In the genomic region with DNA sequence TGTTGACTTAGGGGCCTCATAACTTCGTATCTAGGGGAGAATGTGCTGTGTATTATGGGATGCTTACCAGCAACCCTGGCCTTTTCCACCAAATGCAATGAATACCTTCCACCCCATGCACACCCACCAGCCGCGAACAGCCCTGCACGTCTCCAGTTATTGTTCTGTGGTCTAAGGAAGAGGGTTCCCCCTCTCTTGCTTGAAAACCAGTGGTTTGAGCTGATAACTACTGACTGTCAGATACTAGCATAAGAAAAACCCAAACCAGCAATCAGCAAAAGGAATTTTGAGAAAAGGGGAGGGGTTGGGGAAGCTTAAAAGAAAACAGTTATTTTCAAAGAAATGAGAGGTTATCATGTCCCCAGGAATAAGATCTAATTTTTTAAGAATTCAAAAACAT, we compare ENCODE assay signal across 25 mouse cellular contexts. TPM values are rescaled to one million over a fixed set of nuclear protein-coding genes. Genes with fewer than 3 reads are reported as not detected.
DNase-seq lines count a peak whose midpoint lies in the region; ATAC-seq and TF ChIP-seq lines count a peak whose summit lies in the region.
"Had no signal": no experiment of that assay in that cellular context is flagged by ENCODE, and none has a peak within 500 bp of the region (broad histone marks: within the 10 kb centered on the region; RNA-seq: fewer than 3 reads in every experiment).

No protein-coding gene starts in this region.

- no peak overlapping the region for H3K27ac ChIP-seq in MEL (ENCODE audit: control insufficient read depth, low read depth, low read length)
- no peak overlapping the region for H3K27ac ChIP-seq in liver, embryonic 12.5 days
- H3K27ac ChIP-seq: embryonic facial prominence, embryonic 12.5 days; gastrocnemius, adult 2 months; heart, embryonic 15.5 days; kidney, embryonic 15.5 days; stomach, postnatal 0 days had no signal

- H3K27me3 ChIP-seq in MEL (ENCODE audit: control insufficient read depth in 1 of 2, insufficient read depth in 2 of 2, low read length in 2 of 2), result no peaks in the 10 kb centered on the region
- H3K27me3 ChIP-seq in liver, embryonic 12.5 days (replicated peaks), result no peaks in the 10 kb centered on the region
- H3K27me3 ChIP-seq: embryonic facial prominence, embryonic 12.5 days; heart, embryonic 15.5 days; kidney, embryonic 15.5 days had no signal

- H3K36me3 ChIP-seq in MEL (ENCODE audit: control insufficient read depth in 1 of 2, insufficient read depth in 2 of 2, low read length in 2 of 2), result no peaks in the 10 kb centered on the region
- peaks cover 4% of the 10 kb centered on the region for H3K36me3 ChIP-seq in liver, embryonic 12.5 days
- H3K36me3 ChIP-seq: embryonic facial prominence, embryonic 12.5 days; heart, embryonic 15.5 days; kidney, embryonic 15.5 days had no signal

- no peak overlapping the region for H3K4me3 ChIP-seq in MEL (ENCODE audit: control insufficient read depth in 1 of 2, insufficient read depth in 1 of 2, low read depth in 2 of 2, low read length in 2 of 2)
- no peak overlapping the region for H3K4me3 ChIP-seq in liver, embryonic 12.5 days
- H3K4me3 ChIP-seq: embryonic facial prominence, embryonic 12.5 days; erythroblast, embryonic 14.5 days; gastrocnemius, adult 2 months; heart, embryonic 15.5 days; kidney, embryonic 15.5 days had no signal

- no peak overlapping the region for H3K9ac ChIP-seq in MEL (ENCODE audit: control insufficient read depth, low read depth, low read length, poor library complexity, severe bottlenecking)
- H3K9ac ChIP-seq in liver, embryonic 12.5 days, result no peak overlapping the region
- H3K9ac ChIP-seq: embryonic facial prominence, embryonic 12.5 days; heart, embryonic 15.5 days; kidney, embryonic 15.5 days; lung, embryonic 14.5 days had no signal

- H3K9me3 ChIP-seq in MEL (replicated peaks; ENCODE audit: insufficient read depth, low read length), result no peaks in the 10 kb centered on the region
- no peaks in the 10 kb centered on the region for H3K9me3 ChIP-seq in liver, embryonic 12.5 days (replicated peaks)
- H3K9me3 ChIP-seq: embryonic facial prominence, embryonic 12.5 days; heart, embryonic 15.5 days; kidney, embryonic 15.5 days had no signal

- no peaks in the 10 kb centered on the region for H3K79me2 ChIP-seq in MEL (ENCODE audit: control insufficient read depth, insufficient read depth, low read length, poor library complexity)

- no peak for TF ChIP-seq RAD21 in MEL (IDR thresholded peaks at IDR 0.05; ENCODE audit: low read depth, low read length)

- TF ChIP-seq CTCF in MEL (IDR thresholded peaks at IDR 0.05 in 2 of 3, conservative IDR thresholded peaks at IDR 0.05 in 1 of 3; ENCODE audit: control insufficient read depth in 1 of 3, insufficient read depth in 1 of 3, low read depth in 2 of 3, low read length in 3 of 3, poor library complexity in 1 of 3, severe bottlenecking in 1 of 3), result no peak

- no peak for TF ChIP-seq EP300 in MEL (IDR thresholded peaks at IDR 0.05; ENCODE audit: low read depth in 1 of 2, low read length in 2 of 2)

- peak; percentile 61 for ATAC-seq in liver, embryonic 12.5 days
- peak; percentile 61 for ATAC-seq in megakaryocyte progenitor cell, adult 5-6 weeks (replicated peaks; ENCODE audit: poor library complexity)
- ATAC-seq: forebrain, embryonic 16.5 days had no signal

- H3K4me1 ChIP-seq in MEL (ENCODE audit: control insufficient read depth in 1 of 2, insufficient read depth in 2 of 2, low read length in 2 of 2), result no peaks in the 10 kb centered on the region; a peak in 1 of 4 replicates
- H3K4me1 ChIP-seq in liver, embryonic 12.5 days, result peaks cover 27% of the 10 kb centered on the region
- H3K4me1 ChIP-seq: heart, embryonic 15.5 days had no signal

- H3K4me2 ChIP-seq in liver, embryonic 12.5 days, result no peak overlapping the region
- H3K4me2 ChIP-seq: embryonic facial prominence, embryonic 12.5 days; heart, embryonic 15.5 days; kidney, embryonic 15.5 days; lung, embryonic 14.5 days; midbrain, embryonic 11.5 days had no signal

- TF ChIP-seq POLR2A in MEL (IDR thresholded peaks at IDR 0.05; ENCODE audit: control insufficient read depth in 1 of 2, insufficient read depth in 1 of 2, low read depth in 1 of 2, low read length in 2 of 2, poor library complexity in 1 of 2), result no peak

- 36% methylated on average over 4 of the region's 4 CpGs for WGBS in liver, embryonic 12.5 days (ENCODE audit: insufficient replicate concordance)

- DNase-seq in heart, adult 11 months, result peak; percentile 41
- no peak for DNase-seq in heart, adult 18-20 months
- DNase-seq in MEL (ENCODE audit: low read depth, low spot score), result peak; percentile 18
- no peak for DNase-seq in right cerebral cortex, adult 18-20 months
- no peak for DNase-seq in right cerebral cortex, postnatal 10 days (ENCODE audit: low spot score in 2 of 2)
- DNase-seq: cerebellum, adult 18-20 months; cerebellum, postnatal 14 days; gastrocnemius, adult 2 months; gastrocnemius, postnatal 36 days; kidney, adult 11 months; kidney, postnatal 25 days; left cerebral cortex, postnatal 4 days; lung, embryonic 14.5 days; right cerebral cortex, postnatal 4 days; thymus, adult 18-20 months; thymus, postnatal 4 days had no signal

TF ChIP-seq in MEL, 35 proteins besides CTCF, POLR2A, EP300 and RAD21:
- no peak for TF ChIP-seq ZKSCAN1 (IDR thresholded peaks at IDR 0.05; ENCODE audit: low read depth, low read length)
- no peak for TF ChIP-seq ZNF384 (IDR thresholded peaks at IDR 0.05; ENCODE audit: low read depth, low read length)
- no peak for TF ChIP-seq SIN3A (IDR thresholded peaks at IDR 0.05; ENCODE audit: low read length)
- TF ChIP-seq BHLHE40 (IDR thresholded peaks at IDR 0.05; ENCODE audit: borderline replicate concordance, low read depth, low read length), result no peak
- no peak for TF ChIP-seq E2F4 (IDR thresholded peaks at IDR 0.05; ENCODE audit: borderline replicate concordance, low read depth, low read length)
- TF ChIP-seq ZC3H11A (IDR thresholded peaks at IDR 0.05; ENCODE audit: low read depth, low read length), result no peak
- TF ChIP-seq KAT2A (conservative IDR thresholded peaks at IDR 0.05; ENCODE audit: low read depth, low read length), result no peak
- TF ChIP-seq SMC3 (IDR thresholded peaks at IDR 0.05; ENCODE audit: low read depth, low read length), result no peak
- no peak for TF ChIP-seq POLR2AphosphoS2 (IDR thresholded peaks at IDR 0.05; ENCODE audit: low read length)
- no peak for TF ChIP-seq POLR2AphosphoS5 (IDR thresholded peaks at IDR 0.05; ENCODE audit: borderline replicate concordance, low read depth, low read length)
- no peak for TF ChIP-seq GATA1 (IDR thresholded peaks at IDR 0.05; ENCODE audit: low read depth, low read length)
- TF ChIP-seq USF1 (IDR thresholded peaks at IDR 0.05; ENCODE audit: low read depth, low read length), result no peak
- no peak for TF ChIP-seq MYC (IDR thresholded peaks at IDR 0.05; ENCODE audit: low read depth, low read length)
- no peak for TF ChIP-seq MEF2A (IDR thresholded peaks at IDR 0.05; ENCODE audit: extremely low read depth, insufficient replicate concordance, low read depth, low read length, poor library complexity, severe bottlenecking)

RNA-seq across cellular contexts. Expression of gene Alg14, which starts 17.9 kb away (rescaled TPM):
- total RNA-seq in heart, adult 18-20 months (2021), result 10 to 100 TPM; 12.4 to 13.5 TPM
- 2.5 and 3.2 TPM in 2 replicates for total RNA-seq in MEL (2012; rRNA removed)
- polyA plus RNA-seq in MEL (2012; ENCODE audit: insufficient read depth in 1 of 2, insufficient read length in 2 of 2, low read depth in 1 of 2, low replicate concordance in 2 of 2, missing spikeins in 1 of 2), result 10 to 100 TPM in 1 of 2 experiments, not detected in 1; 20.1 TPM
- 18.1 and 20.0 TPM in 2 replicates for polyA plus RNA-seq in liver, embryonic 12.5 days (2016; fragmentation: Nextera tagmentation; extraction: Ambion mirVana)
- 16.0 and 24.2 TPM in 2 replicates for total RNA-seq in megakaryocyte progenitor cell, adult 5-6 weeks (2015)
- total RNA-seq in megakaryocyte progenitor cell, adult 5-6 weeks (2017), result 12.2 and 16.5 TPM in 2 replicates

RNA-seq across cellular contexts. Expression of gene Tmem56, which starts 26.5 kb away (rescaled TPM):
- total RNA-seq in heart, adult 18-20 months (2021), result 1 to 10 TPM; 1.3 to 1.7 TPM
- 0.20 and 0.39 TPM in 2 replicates for total RNA-seq in MEL (2012; rRNA removed)
- under 1 TPM in 1 of 2 experiments, not detected in 1; 0.32 TPM for polyA plus RNA-seq in MEL (2012; ENCODE audit: insufficient read depth in 1 of 2, insufficient read length in 2 of 2, low read depth in 1 of 2, low replicate concordance in 2 of 2, missing spikeins in 1 of 2)
- 29.8 and 32.2 TPM in 2 replicates for polyA plus RNA-seq in liver, embryonic 12.5 days (2016; fragmentation: Nextera tagmentation; extraction: Ambion mirVana)
- 5.7 and 8.2 TPM in 2 replicates for total RNA-seq in megakaryocyte progenitor cell, adult 5-6 weeks (2015)
- 4.6 and 5.0 TPM in 2 replicates for total RNA-seq in megakaryocyte progenitor cell, adult 5-6 weeks (2017)

Comparison
In these comparisons a context has a peak if more than half of its experiments do, and no peak if none do; other contexts are left out.
1. DNase-seq: peak in heart, adult 11 months (single experiment) and MEL (single experiment); none in heart, adult 18-20 months (0 of 2), right cerebral cortex, adult 18-20 months (single experiment) and right cerebral cortex, postnatal 10 days (0 of 2).